Mouse (Mus musculus) bone marrow macrophage, adult 2 months (primary cell): ENCODE data around the gene Pgp. TPM values are rescaled to one million over a fixed set of nuclear protein-coding genes. Genes with fewer than 3 reads are reported as not detected.
A peak's percentile ranks its signal among the peaks of the same experiment; 100 is the strongest.

Source experiments
- H3K27ac ChIP-seq: 2 replicates; pipeline ENCODE4 v1.5.1; 2012; ENCODE audit warnings: low read depth, low read length; ENCODE audit not compliant: insufficient read depth
- H3K4me1 ChIP-seq: 2 replicates; pipeline ENCODE4 v1.6.1; 2012; ENCODE audit warnings: low read length; ENCODE audit not compliant: control insufficient read depth, insufficient read depth
- H3K4me3 ChIP-seq: 2 replicates; pipeline ENCODE4 v1.5.1; 2012; ENCODE audit warnings: mild to moderate bottlenecking, low read length, moderate library complexity; ENCODE audit not compliant: insufficient read depth
- CTCF ChIP-seq: IDR thresholded peaks from 2 replicates; pipeline ENCODE4 v1.5.1; 2012; ENCODE audit warnings: low read depth, mild to moderate bottlenecking, low read length, moderate library complexity
- POLR2A ChIP-seq: IDR thresholded peaks from 2 replicates; pipeline ENCODE4 v1.6.1; 2012; ENCODE audit warnings: mild to moderate bottlenecking, low read depth, low read length, borderline replicate concordance
- polyA plus RNA-seq: library from polyadenylated mRNA; stranded (reverse); fragments of >200 nt; gene quantifications from 2 replicates; pipeline ENCODE4 v1.2.4, GENCODE M21; 2012; ENCODE audit not compliant: missing spikeins, insufficient read depth, insufficient read length

Gene Pgp
- polyA plus RNA-seq, 1 experiment, result 21.4 TPM

- H3K4me3 ChIP-seq, result no peak overlapping the region
- H3K27ac ChIP-seq, result no peak overlapping the region
- TF ChIP-seq POLR2A (no peak), CTCF (no peak)
- no peaks in the 10 kb centered on the region for H3K4me1 ChIP-seq
Measured at GRCm38 (mm10) chr17:24440377-24440776, 29.8 kb upstream of the Pgp start.

DNA sequence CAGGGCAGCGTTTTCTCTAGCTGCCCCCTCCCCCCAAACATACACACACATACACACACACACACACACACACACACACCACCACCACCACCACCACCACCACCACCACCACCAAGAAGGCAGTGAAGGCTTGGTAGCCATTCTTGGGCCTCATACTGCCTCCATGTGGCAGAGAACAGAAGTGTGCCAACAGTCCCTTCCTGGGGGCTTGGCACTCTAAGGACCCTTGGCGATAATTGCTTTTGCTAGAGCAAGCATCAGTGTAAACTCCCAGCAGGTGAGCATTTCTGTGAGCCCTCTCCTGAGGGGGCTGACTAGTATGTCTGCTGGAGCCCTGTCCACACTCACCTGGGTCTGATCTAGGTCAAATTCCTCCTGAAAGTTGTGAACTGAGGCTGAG is 29.0 kb upstream of the Pgp start:
- no peak overlapping the region for H3K27ac ChIP-seq
- H3K4me3 ChIP-seq, result no peak overlapping the region
- TF ChIP-seq CTCF, result 0 out of 2 replicates have a peak, but pooled peaks have one; percentile 13
- no peak for TF ChIP-seq POLR2A
- no peaks in the 10 kb centered on the region for H3K4me1 ChIP-seq

DNA sequence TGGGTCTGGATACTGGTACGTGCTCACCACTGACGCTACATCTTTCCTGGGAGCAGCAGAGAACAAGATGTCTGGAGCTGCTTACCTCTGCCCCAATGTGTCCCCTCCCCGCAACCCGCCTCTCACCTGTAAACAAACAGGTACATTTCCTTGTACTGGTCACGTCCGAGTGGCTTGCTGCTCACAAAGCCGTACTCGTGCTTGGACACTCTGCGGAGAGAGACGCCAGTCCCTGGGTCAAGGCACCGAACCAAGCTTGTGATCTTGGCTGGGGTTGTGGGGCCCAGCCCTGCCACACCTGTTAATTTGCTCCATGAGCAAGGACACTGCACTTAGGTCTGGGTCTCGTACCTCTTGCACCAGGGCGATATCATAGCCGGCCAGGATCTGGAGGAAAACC is 28.1 kb upstream of the Pgp start:
- no peak overlapping the region for H3K27ac ChIP-seq
- H3K4me3 ChIP-seq, result no peak overlapping the region
- TF ChIP-seq CTCF (no peak), POLR2A (no peak)
- peaks cover 8% of the 10 kb centered on the region for H3K4me1 ChIP-seq

GRCm38 (mm10) chr17:24442632-24443155 is 27.5 kb upstream of the Pgp start, which contains the start of gene Dnase1l2:
Gene Dnase1l2 (minus strand): TSS chr17:24443105.
- TF ChIP-seq POLR2A (no peak), CTCF (no peak)
- Histone ChIP-seq H3K27ac (no peak within 1 kb of the TSS), H3K4me3 (no peak within 1 kb of the TSS), H3K4me1 (peaks cover 14% of the 10 kb centered on the region)

- TF ChIP-seq POLR2A (no peak), CTCF (no peak)
- no peak overlapping the region for H3K4me3 ChIP-seq
- no peak overlapping the region for H3K27ac ChIP-seq
- H3K4me1 ChIP-seq, result peaks cover 16% of the 10 kb centered on the region
Measured at GRCm38 (mm10) chr17:24443409-24443808, 26.8 kb upstream of the Pgp start.

- Histone ChIP-seq H3K4me3 (no peak overlapping the region), H3K4me1 (peaks cover 16% of the 10 kb centered on the region), H3K27ac (peak overlapping the region; percentile 30; the same call in 1 of the 2 replicates)
- TF ChIP-seq CTCF, result no peak
- TF ChIP-seq POLR2A, result no peak
Measured at GRCm38 (mm10) chr17:24446590-24446989, 23.6 kb upstream of the Pgp start.

- no peak overlapping the region for H3K27ac ChIP-seq
- TF ChIP-seq POLR2A, result no peak
- TF ChIP-seq CTCF, result no peak
- H3K4me3 ChIP-seq, result no peak overlapping the region
- H3K4me1 ChIP-seq, result peaks cover 26% of the 10 kb centered on the region
Measured at GRCm38 (mm10) chr17:24449507-24449906, 20.7 kb upstream of the Pgp start.

- H3K4me3 ChIP-seq, result no peak overlapping the region
- TF ChIP-seq POLR2A, result no peak
Measured at GRCm38 (mm10) chr17:24451220-24451619, 19.0 kb upstream of the Pgp start.

GRCm38 (mm10) chr17:24453372-24453771 is 16.8 kb upstream of the Pgp start:
- H3K27ac ChIP-seq, result no peak overlapping the region
- TF ChIP-seq CTCF (no peak), POLR2A (no peak)
- peaks cover 17% of the 10 kb centered on the region for H3K4me1 ChIP-seq
- H3K4me3 ChIP-seq, result no peak overlapping the region

More at GRCm38 (mm10) chr17:24451220-24451619, 19.0 kb upstream of the Pgp start:
- H3K4me1 ChIP-seq, result peaks cover 33% of the 10 kb centered on the region
- H3K27ac ChIP-seq, result no peak overlapping the region

DNA sequence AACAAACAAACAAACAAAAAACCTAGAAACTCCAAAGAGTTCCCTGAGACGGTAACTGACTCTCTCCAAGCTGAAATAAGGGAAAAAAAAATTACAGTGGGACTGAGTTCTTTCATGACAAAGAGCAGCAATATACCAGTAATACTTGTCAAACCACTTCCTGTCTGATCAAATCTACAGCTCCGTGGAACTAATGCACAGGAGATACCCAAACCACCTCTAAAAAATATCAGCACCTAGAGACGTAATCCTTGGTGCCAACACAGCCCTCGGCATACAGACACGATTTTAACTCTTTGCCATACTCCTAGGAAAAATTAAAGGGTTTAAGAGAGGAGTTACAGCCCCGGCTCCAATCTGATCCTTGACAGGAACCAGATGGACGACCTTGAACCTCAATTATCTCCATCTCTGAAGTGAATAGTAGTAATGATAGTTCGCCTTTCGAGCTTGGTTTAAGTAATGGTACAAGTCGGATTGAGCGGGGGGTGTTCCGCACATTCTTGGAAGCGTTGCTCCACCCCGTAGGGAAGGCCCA is 15.9 kb upstream of the Pgp start:
- H3K4me3 ChIP-seq, result peak overlapping the region; percentile 87
- H3K27ac ChIP-seq, result no peak overlapping the region
- H3K4me1 ChIP-seq, result peaks cover 17% of the 10 kb centered on the region
- TF ChIP-seq POLR2A (no peak), CTCF (no peak)
